Mouse (Mus musculus): ENCODE measurements around the gene Gm5797. TPM values are rescaled to one million over a fixed set of nuclear protein-coding genes. Genes with fewer than 3 reads are reported as not detected.
"Not testable (repeated sequence)": the region's sequence is repeated elsewhere in the genome, so short reads cannot be mapped to it uniquely, and the experiment has no call there.

Gm5797 gene
- not detected for total RNA-seq (2022)

GRCm38 (mm10) chr14:7332295-7332694, at the start of gene Gm5797:
Gm5797 (minus strand) TSS chr14:7332395.
- not testable (repeated sequence) for DNase-seq (ENCODE audit: low spot score in 2 of 2)

- not testable (repeated sequence) for DNase-seq (ENCODE audit: low spot score in 2 of 2)
Measured at GRCm38 (mm10) chr14:7365034-7365433, 32.8 kb upstream of the Gm5797 start, which contains the start of gene Gm8374. Gm8374 (minus strand) TSS chr14:7365134.

- peak; percentile 0 to 3 for DNase-seq (ENCODE audit: low spot score in 2 of 2)
Measured at GRCm38 (mm10) chr14:7315093-7315492, 17.1 kb downstream of the Gm5797 start.

- peak; percentile 2 to 3 for DNase-seq (ENCODE audit: low spot score in 2 of 2)
Measured at GRCm38 (mm10) chr14:7314661-7315060, 17.5 kb downstream of the Gm5797 start, which contains the start of gene Gm3739. Gm3739 (minus strand) TSS chr14:7315049.

Other genes with a start within 250 kb of the Gm5797 start
- 1 to 10 TPM; 1.5 to 3.6 (median 2.7) TPM for gene Gm3696, start 231.8 kb downstream of the Gm5797 start, total RNA-seq (2022)
- gene Gm6676, start 207.0 kb downstream of the Gm5797 start, total RNA-seq (2022) = not detected
- gene Gm3512, start 157.9 kb downstream of the Gm5797 start, total RNA-seq (2022) = 1 to 10 TPM; 1.2 to 2.0 (median 1.6) TPM
- gene Gm16434, start 137.9 kb downstream of the Gm5797 start, total RNA-seq (2022) = not detected
- not detected for gene Gm3727, start 67.7 kb downstream of the Gm5797 start, total RNA-seq (2022)
- gene Gm3739, start 17.3 kb downstream of the Gm5797 start, total RNA-seq (2022) = under 1 TPM; 0.66 to 0.98 (median 0.78) TPM
- not detected for gene Gm8374, start 32.7 kb upstream of the Gm5797 start, total RNA-seq (2022)
- gene Gm3755, start 118.5 kb upstream of the Gm5797 start, total RNA-seq (2022) = not detected
- gene Gm3752, start 151.4 kb upstream of the Gm5797 start, total RNA-seq (2022) = 1 to 10 TPM in 1 of 4 experiments, not detected in 3; 1.1 TPM
- gene Gm3558, start 236.2 kb upstream of the Gm5797 start, total RNA-seq (2022) = 1 to 10 TPM; 3.4 to 5.9 (median 5.4) TPM

Measured in left cerebral cortex, adult 8-10 months (tissue).